Mouse (Mus musculus): Measurements from ENCODE around the gene Olfr308. TPM values are rescaled to one million over a fixed set of nuclear protein-coding genes. Genes with fewer than 3 reads are reported as not detected.

The Olfr308 gene
- polyA plus RNA-seq (2017; shearing (Covaris generic)) = not detected

DNA sequence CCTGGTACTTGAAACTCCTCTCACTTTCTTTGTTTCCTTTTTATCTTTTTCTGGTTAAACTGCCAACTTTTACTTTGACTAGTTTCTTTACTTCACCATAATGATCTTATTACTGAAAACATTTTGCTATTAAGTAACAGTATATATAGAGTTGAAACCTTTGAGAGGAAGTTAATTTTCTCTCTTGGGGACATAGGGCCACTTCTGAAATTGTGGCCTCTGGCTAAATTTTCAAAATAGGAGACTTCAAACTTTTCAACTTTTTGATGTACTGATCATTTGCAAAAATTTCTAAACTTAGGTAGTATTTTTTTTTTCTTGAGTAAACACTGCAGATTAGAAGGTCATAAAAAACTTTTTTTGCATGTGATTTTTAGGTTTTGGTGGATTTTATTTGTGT lies at the start of gene Olfr308:
Gene Olfr308, minus strand, starts transcription at position 101 of the 400 bp plus-strand sequence.

DNA sequence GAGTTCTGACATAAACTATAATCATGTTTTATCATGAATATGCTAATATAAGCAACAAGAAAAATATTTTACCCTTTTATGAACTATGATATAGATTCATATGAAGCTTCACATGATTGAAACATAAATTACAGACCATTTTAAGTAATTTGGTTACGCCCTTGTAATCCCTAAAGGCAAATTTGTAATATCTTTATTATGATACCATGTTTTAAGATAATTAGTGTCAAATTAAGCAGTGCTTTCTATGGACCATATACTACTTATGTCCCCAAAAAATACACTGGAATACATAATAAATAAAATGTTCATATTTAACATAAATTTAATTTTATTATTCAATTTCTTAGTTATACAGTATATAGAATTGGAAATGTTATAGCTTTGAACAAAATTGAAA lies 41.4 kb upstream of the Olfr308 start, which contains the start of gene Olfr305:
Gene Olfr305, minus strand, starts transcription at position 101 of the 400 bp plus-strand sequence.

DNA sequence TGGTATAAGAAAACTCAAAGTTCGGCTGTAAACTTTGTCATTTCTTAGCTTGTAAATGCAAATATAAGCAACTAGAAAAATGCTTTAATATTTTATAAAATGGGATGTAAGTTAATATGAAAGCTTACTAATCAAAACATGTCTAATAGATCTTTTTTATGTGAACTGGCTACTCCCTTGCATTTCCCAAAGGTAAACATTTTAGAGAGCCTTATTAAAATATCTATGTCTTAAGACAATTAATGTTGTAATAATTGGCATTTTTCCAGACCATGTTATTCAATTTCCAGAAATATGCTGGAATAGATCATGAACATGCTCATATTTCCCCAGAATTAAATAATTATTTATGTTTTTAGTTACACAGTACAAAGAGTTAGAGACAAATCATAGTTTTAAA lies 12.1 kb upstream of the Olfr308 start, which contains the start of gene Olfr307:
Gene Olfr307, minus strand, starts transcription at position 101 of the 400 bp plus-strand sequence.

DNA sequence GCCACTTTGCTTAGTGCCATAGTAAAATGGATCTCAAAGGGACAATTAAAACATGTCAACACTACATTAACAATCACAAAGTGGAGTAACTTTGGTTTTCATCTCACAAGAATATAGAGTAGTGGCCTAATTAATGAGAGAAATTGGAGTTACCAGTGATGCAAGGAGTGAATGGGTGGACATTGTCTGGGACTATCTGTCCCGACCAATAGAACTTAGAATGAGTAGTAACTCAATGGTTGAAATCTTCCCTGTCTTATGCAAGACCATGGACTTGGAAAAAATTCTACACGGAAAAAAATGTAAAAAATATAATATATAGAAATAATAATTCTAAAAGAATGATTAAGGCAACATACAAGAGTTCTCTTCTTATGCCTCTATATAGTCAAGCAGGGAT lies 11.8 kb downstream of the Olfr308 start, which contains the start of gene Olfr309:
Gene Olfr309, minus strand, starts transcription at position 101 of the 400 bp plus-strand sequence.

DNA sequence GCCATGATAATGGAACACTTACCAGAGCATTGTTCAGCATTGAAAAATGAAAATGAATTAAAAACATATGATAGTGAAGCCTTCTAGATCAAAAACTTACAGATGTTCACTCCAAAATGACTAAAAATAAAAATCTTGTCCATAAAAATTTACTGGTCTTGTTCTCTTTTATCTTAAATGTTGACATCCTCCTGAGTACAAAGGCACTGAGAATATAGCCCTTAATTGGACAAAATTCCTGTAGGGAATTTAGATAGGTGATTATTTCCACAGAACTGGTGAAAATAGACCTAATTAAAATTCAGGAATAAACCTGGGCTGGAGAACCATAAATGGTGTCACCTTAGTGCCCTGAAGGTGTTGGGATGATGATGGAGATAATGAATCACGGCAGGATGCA lies 48.4 kb downstream of the Olfr308 start, which contains the start of gene Olfr310:
Gene Olfr310, minus strand, starts transcription at position 101 of the 400 bp plus-strand sequence.

Other genes with a start within 250 kb of the Olfr308 start
- under 1 TPM in 1 of 2 experiments, not detected in 1; 0.10 TPM for gene Vmn2r75, start 153.9 kb downstream of the Olfr308 start, polyA plus RNA-seq (2017; shearing (Covaris generic))
- gene Vmn2r76, start 79.3 kb downstream of the Olfr308 start, polyA plus RNA-seq (2017; shearing (Covaris generic)) = under 1 TPM; 0.06 to 0.59 TPM
- gene Olfr310, start 48.5 kb downstream of the Olfr308 start, polyA plus RNA-seq (2017; shearing (Covaris generic)) = under 1 TPM in 1 of 2 experiments, not detected in 1; 0.69 TPM
- not detected for gene Olfr309, start 11.9 kb downstream of the Olfr308 start, polyA plus RNA-seq (2017; shearing (Covaris generic))
- gene Olfr307, start 12.0 kb upstream of the Olfr308 start, polyA plus RNA-seq (2017; shearing (Covaris generic)) = under 1 TPM in 1 of 2 experiments, not detected in 1; 0.08 TPM
- not detected for gene Olfr305, start 41.3 kb upstream of the Olfr308 start, polyA plus RNA-seq (2017; shearing (Covaris generic))
- under 1 TPM in 1 of 2 experiments, not detected in 1; 0.48 TPM for gene Olfr304, start 61.0 kb upstream of the Olfr308 start, polyA plus RNA-seq (2017; shearing (Covaris generic))
- not detected for gene Olfr303, start 72.2 kb upstream of the Olfr308 start, polyA plus RNA-seq (2017; shearing (Covaris generic))
- gene Olfr301, start 78.2 kb upstream of the Olfr308 start, polyA plus RNA-seq (2017; shearing (Covaris generic)) = not detected
- under 1 TPM in 1 of 2 experiments, not detected in 1; 0.07 TPM for gene Olfr299, start 134.3 kb upstream of the Olfr308 start, polyA plus RNA-seq (2017; shearing (Covaris generic))
- gene Olfr298, start 166.9 kb upstream of the Olfr308 start, polyA plus RNA-seq (2017; shearing (Covaris generic)) = not detected
- gene Olfr297, start 194.3 kb upstream of the Olfr308 start, polyA plus RNA-seq (2017; shearing (Covaris generic)) = not detected

Data from inflammation-experienced regulatory T-cells (primary cell).